Mouse (Mus musculus) ES-Bruce4 (cell line): ENCODE data around the gene Fbxw15.
"Not testable (repeated sequence)": the region's sequence is repeated elsewhere in the genome, so short reads cannot be mapped to it uniquely, and the experiment has no call there.

Source experiments
- CTCF ChIP-seq: IDR thresholded peaks from one replicate; pipeline ENCODE4 v1.8.1; 2011; ENCODE audit warnings: low read depth, low read length
- EP300 ChIP-seq: IDR thresholded peaks from 2 replicates; pipeline ENCODE4 v1.6.1; 2011; ENCODE audit warnings: low read depth, low read length; ENCODE audit not compliant: insufficient read depth
- POLR2A ChIP-seq: IDR thresholded peaks from one replicate; pipeline ENCODE4 v1.8.1; 2011; ENCODE audit warnings: low read length; ENCODE audit not compliant: insufficient read depth

- not testable (repeated sequence) for TF ChIP-seq EP300, CTCF, POLR2A
Observed at GRCm38 (mm10) chr9:109606837-109607236, 38.8 kb upstream of the Fbxw15 start.
